Mouse (Mus musculus): Measurements from ENCODE around the gene 2010300C02Rik. TPM values are rescaled to one million over a fixed set of nuclear protein-coding genes. Genes with fewer than 3 reads are reported as not detected.

2010300C02Rik gene
- polyA plus RNA-seq, 1 experiment from 2014 or later: 3.5 TPM

DNA sequence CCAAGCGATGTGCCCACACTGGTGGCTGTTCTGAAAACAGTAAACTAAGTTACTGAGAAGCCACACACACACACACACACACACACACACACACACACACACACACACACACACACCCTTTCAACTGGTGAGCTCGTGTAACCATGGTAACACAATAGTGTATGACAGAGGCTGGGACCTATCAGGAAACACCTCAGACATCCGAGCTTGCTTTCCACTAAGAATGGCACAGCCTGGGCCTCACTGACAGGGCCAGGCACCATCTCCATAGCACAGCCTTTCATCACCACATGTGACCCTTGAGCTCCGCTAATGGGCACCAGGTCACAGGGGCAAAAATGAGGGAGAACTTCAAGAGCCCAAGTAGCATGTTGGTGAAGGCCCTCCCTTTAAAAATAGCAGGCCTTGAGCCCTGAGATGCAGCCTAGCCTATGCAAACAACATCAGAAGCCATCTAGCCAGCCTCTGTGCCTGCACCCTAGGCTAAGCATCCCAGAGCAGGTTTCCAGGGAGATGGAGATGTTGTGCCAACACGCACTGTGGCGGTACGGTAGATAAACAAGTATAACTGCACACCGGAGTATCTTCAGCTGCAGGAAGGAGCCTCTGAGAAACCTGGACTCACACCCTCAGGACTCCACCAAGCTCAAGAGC, 21.6 kb downstream of the 2010300C02Rik start:
- ATAC-seq: peak; percentile 70; the same call in 1 of the 2 replicates
- no peaks in the 10 kb centered on the region for H3K36me3 ChIP-seq (ENCODE audit: control insufficient read depth, insufficient read depth)
- H3K27ac ChIP-seq (ENCODE audit: low read length): no peak overlapping the region
- H3K4me2 ChIP-seq (ENCODE audit: low read length): no peak overlapping the region
- H3K9ac ChIP-seq (replicated peaks; ENCODE audit: low read depth, low read length): no peak overlapping the region
- H3K4me1 ChIP-seq (replicated peaks; ENCODE audit: control insufficient read depth, insufficient read depth, low read length): peaks cover 4% of the 10 kb centered on the region; the same call in 1 of the 2 replicates
- H3K9me3 ChIP-seq (ENCODE audit: control insufficient read depth, low read length): no peaks in the 10 kb centered on the region
- 73% methylated on average over 8 of the region's 8 CpGs for WGBS
- no peak overlapping the region for H3K4me3 ChIP-seq (replicated peaks; ENCODE audit: low read length)
- no peaks in the 10 kb centered on the region for H3K27me3 ChIP-seq (replicated peaks; ENCODE audit: control insufficient read depth, insufficient read depth, low read length)

DNA sequence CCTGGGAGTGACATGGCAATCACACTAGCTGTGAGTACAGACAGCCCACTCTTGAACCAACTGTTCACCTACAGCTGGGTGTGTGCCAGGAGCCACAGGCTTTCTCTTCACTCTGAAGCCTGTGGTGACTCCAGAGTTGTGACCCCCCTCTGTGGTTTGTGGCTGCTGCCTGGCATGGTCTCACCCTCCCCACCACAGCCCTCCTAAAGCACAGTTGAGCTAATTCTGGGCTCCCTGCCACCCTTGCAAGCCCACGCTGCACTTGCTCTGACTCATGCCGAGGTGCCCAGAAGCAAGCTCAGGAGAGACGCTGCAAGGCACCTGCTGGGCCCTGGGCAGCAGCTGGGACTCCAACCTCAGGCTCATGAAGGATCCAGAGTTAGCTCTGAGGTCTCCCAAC, 23.0 kb downstream of the 2010300C02Rik start:
- no peaks in the 10 kb centered on the region for H3K36me3 ChIP-seq (ENCODE audit: control insufficient read depth, insufficient read depth)
- H3K9me3 ChIP-seq (ENCODE audit: control insufficient read depth, low read length): no peaks in the 10 kb centered on the region
- H3K4me1 ChIP-seq (replicated peaks; ENCODE audit: control insufficient read depth, insufficient read depth, low read length): peaks cover 4% of the 10 kb centered on the region; the same call in 1 of the 2 replicates
- no peak overlapping the region for H3K4me2 ChIP-seq (ENCODE audit: low read length)
- 52% methylated on average over 3 of the region's 3 CpGs for WGBS
- no peak overlapping the region for H3K27ac ChIP-seq (ENCODE audit: low read length)
- H3K4me3 ChIP-seq (replicated peaks; ENCODE audit: low read length): no peak overlapping the region
- ATAC-seq: no peak; the same call in 1 of the 2 replicates
- no peak overlapping the region for H3K9ac ChIP-seq (replicated peaks; ENCODE audit: low read depth, low read length)
- no peaks in the 10 kb centered on the region for H3K27me3 ChIP-seq (replicated peaks; ENCODE audit: control insufficient read depth, insufficient read depth, low read length)

DNA sequence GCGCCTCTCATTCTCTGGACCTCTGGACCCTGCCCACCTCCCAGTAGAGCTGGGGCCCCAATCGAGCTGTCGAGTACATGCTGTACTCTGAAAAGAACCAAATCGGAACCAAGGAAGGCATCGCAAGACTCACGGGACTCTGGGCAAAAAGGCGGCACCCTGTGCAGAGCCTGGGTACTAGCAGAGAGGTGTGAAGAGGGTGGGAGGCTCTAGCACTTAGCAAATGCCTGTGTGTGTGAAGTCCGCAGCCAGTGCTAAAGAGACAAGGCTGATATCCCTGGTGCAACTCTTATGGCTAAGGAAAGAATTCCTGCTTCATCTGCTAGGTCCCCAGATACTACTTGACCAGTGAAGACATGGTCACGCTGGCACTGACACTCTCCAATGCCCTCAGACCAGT, 24.2 kb downstream of the 2010300C02Rik start:
- H3K4me3 ChIP-seq (replicated peaks; ENCODE audit: low read length): no peak overlapping the region
- WGBS: 94% methylated on average over 9 of the region's 9 CpGs
- H3K4me1 ChIP-seq (replicated peaks; ENCODE audit: control insufficient read depth, insufficient read depth, low read length): peaks cover 4% of the 10 kb centered on the region; the same call in 1 of the 2 replicates
- no peak overlapping the region for H3K27ac ChIP-seq (ENCODE audit: low read length)
- ATAC-seq: no peak
- H3K9ac ChIP-seq (replicated peaks; ENCODE audit: low read depth, low read length): no peak overlapping the region
- H3K4me2 ChIP-seq (ENCODE audit: low read length): no peak overlapping the region
- no peaks in the 10 kb centered on the region for H3K9me3 ChIP-seq (ENCODE audit: control insufficient read depth, low read length)
- no peaks in the 10 kb centered on the region for H3K27me3 ChIP-seq (replicated peaks; ENCODE audit: control insufficient read depth, insufficient read depth, low read length)
- no peaks in the 10 kb centered on the region for H3K36me3 ChIP-seq (ENCODE audit: control insufficient read depth, insufficient read depth)

DNA sequence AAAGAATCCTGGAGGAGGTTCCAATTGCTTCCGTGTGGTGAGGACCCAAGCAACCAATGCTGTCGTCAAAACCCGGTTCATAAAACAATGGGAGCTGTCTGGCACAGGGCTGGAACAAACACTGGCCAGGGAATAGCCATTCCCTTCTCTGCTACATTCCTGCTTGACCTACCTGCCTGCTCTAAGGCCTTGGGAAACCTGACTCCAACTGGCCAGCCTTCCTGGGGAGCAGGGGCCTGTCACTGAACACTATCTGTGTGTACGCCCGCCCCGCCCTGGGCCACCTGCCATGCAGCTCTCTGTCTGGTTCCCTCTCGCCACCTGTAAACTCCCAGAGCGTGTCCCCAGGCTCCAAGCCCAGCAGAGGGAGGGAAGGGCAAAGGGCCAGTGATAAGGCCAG, 25.5 kb downstream of the 2010300C02Rik start:
- Histone ChIP-seq H3K27ac (ENCODE audit: low read length) (no peak overlapping the region), H3K4me1 (replicated peaks; ENCODE audit: control insufficient read depth, insufficient read depth, low read length) (peaks cover 4% of the 10 kb centered on the region; the same call in 1 of the 2 replicates), H3K4me2 (ENCODE audit: low read length) (no peak overlapping the region), H3K27me3 (replicated peaks; ENCODE audit: control insufficient read depth, insufficient read depth, low read length) (no peaks in the 10 kb centered on the region), H3K4me3 (replicated peaks; ENCODE audit: low read length) (no peak overlapping the region), H3K9ac (replicated peaks; ENCODE audit: low read depth, low read length) (no peak overlapping the region), H3K36me3 (ENCODE audit: control insufficient read depth, insufficient read depth) (no peaks in the 10 kb centered on the region), H3K9me3 (ENCODE audit: control insufficient read depth, low read length) (no peaks in the 10 kb centered on the region)
- no peak for ATAC-seq
- 25% methylated on average over 8 of the region's 8 CpGs for WGBS

DNA sequence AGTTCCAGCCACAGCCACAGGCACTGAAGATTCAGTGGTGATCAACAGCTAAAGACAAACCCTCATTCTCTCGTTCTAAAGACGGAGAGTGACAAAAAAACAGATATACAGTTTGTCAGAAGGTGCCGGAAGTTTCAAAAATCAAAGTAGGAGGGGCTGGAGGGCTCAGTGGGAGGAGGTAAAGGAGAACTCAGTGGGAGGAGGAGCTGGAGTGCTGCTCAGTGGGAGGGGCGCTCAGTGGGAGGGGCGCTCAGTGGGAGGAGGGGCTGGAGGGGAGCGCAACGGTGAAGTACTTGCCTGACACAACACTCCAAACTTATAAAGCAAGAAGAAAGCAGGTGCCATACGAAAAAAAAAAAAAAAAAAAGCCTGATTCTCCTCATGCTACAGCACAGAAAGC, 28.7 kb downstream of the 2010300C02Rik start:
- Histone ChIP-seq H3K36me3 (ENCODE audit: control insufficient read depth, insufficient read depth) (no peaks in the 10 kb centered on the region), H3K27ac (ENCODE audit: low read length) (no peak overlapping the region), H3K9ac (replicated peaks; ENCODE audit: low read depth, low read length) (no peak overlapping the region), H3K4me3 (replicated peaks; ENCODE audit: low read length) (no peak overlapping the region), H3K4me2 (ENCODE audit: low read length) (no peak overlapping the region), H3K9me3 (ENCODE audit: control insufficient read depth, low read length) (no peaks in the 10 kb centered on the region), H3K4me1 (replicated peaks; ENCODE audit: control insufficient read depth, insufficient read depth, low read length) (peaks cover 11% of the 10 kb centered on the region), H3K27me3 (replicated peaks; ENCODE audit: control insufficient read depth, insufficient read depth, low read length) (no peaks in the 10 kb centered on the region)
- WGBS: 49% methylated on average over 8 of the region's 8 CpGs
- no peak for ATAC-seq

DNA sequence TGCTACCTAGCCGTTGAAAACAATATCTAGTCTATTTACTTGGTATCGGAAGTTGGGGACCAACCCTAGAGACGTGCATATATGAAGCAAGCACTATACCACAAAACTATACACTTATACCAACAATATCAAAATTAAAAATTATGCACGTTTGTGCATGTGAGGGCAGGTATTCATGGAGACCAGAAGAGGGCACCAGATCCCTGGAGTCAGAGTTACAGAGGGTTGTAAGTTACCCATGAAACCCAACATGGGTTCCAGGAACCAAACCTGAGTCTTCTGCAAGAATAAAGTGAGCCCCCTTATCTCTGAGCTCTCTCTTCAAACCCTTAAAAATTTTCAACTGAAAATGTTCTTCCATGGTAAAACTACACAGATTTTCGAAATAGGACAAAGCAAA, 29.2 kb downstream of the 2010300C02Rik start:
- no peak overlapping the region for H3K4me3 ChIP-seq (replicated peaks; ENCODE audit: low read length)
- no peaks in the 10 kb centered on the region for H3K36me3 ChIP-seq (ENCODE audit: control insufficient read depth, insufficient read depth)
- no peak for ATAC-seq
- no peak overlapping the region for H3K4me2 ChIP-seq (ENCODE audit: low read length)
- H3K9me3 ChIP-seq (ENCODE audit: control insufficient read depth, low read length): no peaks in the 10 kb centered on the region
- no peaks in the 10 kb centered on the region for H3K27me3 ChIP-seq (replicated peaks; ENCODE audit: control insufficient read depth, insufficient read depth, low read length)
- peaks cover 11% of the 10 kb centered on the region for H3K4me1 ChIP-seq (replicated peaks; ENCODE audit: control insufficient read depth, insufficient read depth, low read length)
- 82% methylated on average over 5 of the region's 5 CpGs for WGBS
- no peak overlapping the region for H3K27ac ChIP-seq (ENCODE audit: low read length)
- H3K9ac ChIP-seq (replicated peaks; ENCODE audit: low read depth, low read length): no peak overlapping the region

DNA sequence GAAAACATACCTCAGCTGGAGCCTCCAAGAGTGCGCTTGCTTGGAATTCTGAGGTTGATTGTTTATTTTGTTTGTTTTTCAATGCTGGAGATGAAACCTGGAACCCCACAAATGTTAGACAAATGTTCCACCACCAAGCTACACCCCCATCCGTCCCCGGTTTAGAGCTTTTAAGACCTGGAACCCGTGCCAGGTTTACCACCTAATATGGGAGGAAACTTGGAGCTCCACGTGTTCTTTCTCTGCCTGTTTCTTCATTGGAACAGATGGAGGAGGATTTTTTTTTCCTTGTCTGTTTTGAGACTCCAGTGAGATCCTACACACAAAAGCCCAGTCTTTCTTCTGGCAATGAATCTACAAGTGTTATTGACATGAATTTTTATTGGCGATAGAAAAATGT, 30.2 kb downstream of the 2010300C02Rik start:
- no peak overlapping the region for H3K4me3 ChIP-seq (replicated peaks; ENCODE audit: low read length)
- 75% methylated on average over 6 of the region's 6 CpGs for WGBS
- H3K36me3 ChIP-seq (ENCODE audit: control insufficient read depth, insufficient read depth): no peaks in the 10 kb centered on the region
- H3K4me1 ChIP-seq (replicated peaks; ENCODE audit: control insufficient read depth, insufficient read depth, low read length): peaks cover 11% of the 10 kb centered on the region
- ATAC-seq: no peak
- H3K27ac ChIP-seq (ENCODE audit: low read length): no peak overlapping the region
- H3K27me3 ChIP-seq (replicated peaks; ENCODE audit: control insufficient read depth, insufficient read depth, low read length): no peaks in the 10 kb centered on the region
- H3K9ac ChIP-seq (replicated peaks; ENCODE audit: low read depth, low read length): no peak overlapping the region
- no peaks in the 10 kb centered on the region for H3K9me3 ChIP-seq (ENCODE audit: control insufficient read depth, low read length)
- H3K4me2 ChIP-seq (ENCODE audit: low read length): no peak overlapping the region

DNA sequence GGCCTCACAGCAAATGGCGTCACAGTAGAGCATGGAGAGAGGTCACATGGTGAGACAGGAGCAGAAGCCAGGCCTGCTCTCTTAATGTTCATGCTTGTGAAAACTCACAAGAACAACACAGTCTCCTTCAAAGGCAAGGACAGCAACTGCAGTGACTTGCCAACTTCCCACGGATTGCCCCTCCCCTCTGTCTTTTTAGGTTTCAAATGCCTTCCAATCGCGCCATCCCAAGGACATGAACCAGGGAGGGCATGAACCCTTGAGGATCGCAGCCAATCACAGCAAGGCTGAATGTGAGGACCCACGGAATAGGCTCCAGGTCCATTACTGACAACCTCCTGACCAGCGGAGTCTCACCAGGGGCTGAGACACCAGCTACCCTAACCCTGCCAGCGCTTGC, 31.5 kb downstream of the 2010300C02Rik start:
- ATAC-seq: no peak
- Histone ChIP-seq H3K4me2 (ENCODE audit: low read length) (no peak overlapping the region), H3K36me3 (ENCODE audit: control insufficient read depth, insufficient read depth) (no peaks in the 10 kb centered on the region), H3K27me3 (replicated peaks; ENCODE audit: control insufficient read depth, insufficient read depth, low read length) (no peaks in the 10 kb centered on the region), H3K27ac (ENCODE audit: low read length) (no peak overlapping the region), H3K4me3 (replicated peaks; ENCODE audit: low read length) (no peak overlapping the region), H3K4me1 (replicated peaks; ENCODE audit: control insufficient read depth, insufficient read depth, low read length) (peaks cover 11% of the 10 kb centered on the region), H3K9me3 (ENCODE audit: control insufficient read depth, low read length) (no peaks in the 10 kb centered on the region), H3K9ac (replicated peaks; ENCODE audit: low read depth, low read length) (no peak overlapping the region)
- WGBS: 65% methylated on average over 8 of the region's 8 CpGs

DNA sequence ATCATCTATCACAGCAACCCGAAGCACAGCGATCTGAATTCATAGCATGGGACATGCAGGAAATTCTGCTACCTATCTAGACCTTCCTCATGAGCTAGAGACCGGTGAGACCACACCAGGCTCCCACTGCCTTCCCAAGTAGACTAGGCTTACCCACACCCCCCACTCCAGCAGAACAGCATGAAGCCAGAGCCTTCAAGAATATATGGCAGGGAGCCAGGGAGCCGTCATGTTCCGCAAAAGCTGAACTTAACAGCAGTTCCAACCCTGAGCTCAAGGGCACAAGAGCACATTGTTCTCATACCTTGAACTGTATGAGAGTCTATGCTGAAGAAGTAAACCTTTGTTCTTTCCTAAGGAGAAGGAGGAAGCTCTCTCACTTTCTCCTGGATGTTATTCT, 32.4 kb downstream of the 2010300C02Rik start:
- 45% methylated on average over 5 of the region's 5 CpGs for WGBS
- ATAC-seq: peak; percentile 75
- Histone ChIP-seq H3K4me1 (replicated peaks; ENCODE audit: control insufficient read depth, insufficient read depth, low read length) (peaks cover 11% of the 10 kb centered on the region), H3K4me3 (replicated peaks; ENCODE audit: low read length) (no peak overlapping the region), H3K4me2 (ENCODE audit: low read length) (peak overlapping the region; percentile 25), H3K27me3 (replicated peaks; ENCODE audit: control insufficient read depth, insufficient read depth, low read length) (no peaks in the 10 kb centered on the region), H3K9ac (replicated peaks; ENCODE audit: low read depth, low read length) (no peak overlapping the region), H3K36me3 (ENCODE audit: control insufficient read depth, insufficient read depth) (no peaks in the 10 kb centered on the region), H3K27ac (ENCODE audit: low read length) (peak overlapping the region; percentile 37; the same call in 1 of the 2 replicates), H3K9me3 (ENCODE audit: control insufficient read depth, low read length) (no peaks in the 10 kb centered on the region)
